Mouse (Mus musculus): ENCODE measurements around the gene Ublcp1. TPM values are rescaled to one million over a fixed set of nuclear protein-coding genes. Genes with fewer than 3 reads are reported as not detected.

The Ublcp1 gene
- polyA plus RNA-seq, 1 experiment from 2014 or later, result 51.1 TPM

- no peak overlapping the region for H3K4me3 ChIP-seq (ENCODE audit: low read length)
- WGBS, result 87% methylated on average over 3 of the region's 3 CpGs
- no peak for ATAC-seq
- no peaks in the 10 kb centered on the region for H3K27me3 ChIP-seq (replicated peaks; ENCODE audit: control insufficient read depth, insufficient read depth, low read length)
- H3K9me3 ChIP-seq (ENCODE audit: control insufficient read depth, low read length), result no peaks in the 10 kb centered on the region
- H3K27ac ChIP-seq (ENCODE audit: low read length), result no peak overlapping the region
- no peak overlapping the region for H3K9ac ChIP-seq (ENCODE audit: low read depth, low read length)
- no peak overlapping the region for H3K4me2 ChIP-seq (ENCODE audit: low read depth, low read length)
- no peaks in the 10 kb centered on the region for H3K4me1 ChIP-seq (ENCODE audit: control insufficient read depth, insufficient read depth, low read length)
- no peaks in the 10 kb centered on the region for H3K36me3 ChIP-seq (ENCODE audit: control insufficient read depth, insufficient read depth, low read length)
Measured at GRCm38 (mm10) chr11:44430036-44430435, 40.3 kb downstream of the Ublcp1 start.

GRCm38 (mm10) chr11:44427951-44428350 is 42.3 kb downstream of the Ublcp1 start:
- no peaks in the 10 kb centered on the region for H3K27me3 ChIP-seq (replicated peaks; ENCODE audit: control insufficient read depth, insufficient read depth, low read length)
- H3K4me1 ChIP-seq (ENCODE audit: control insufficient read depth, insufficient read depth, low read length), result no peaks in the 10 kb centered on the region
- WGBS, result 79% methylated on average over 2 of the region's 2 CpGs
- H3K9ac ChIP-seq (ENCODE audit: low read depth, low read length), result no peak overlapping the region
- no peak for ATAC-seq
- no peaks in the 10 kb centered on the region for H3K36me3 ChIP-seq (ENCODE audit: control insufficient read depth, insufficient read depth, low read length)
- no peaks in the 10 kb centered on the region for H3K9me3 ChIP-seq (ENCODE audit: control insufficient read depth, low read length)
- H3K4me3 ChIP-seq (ENCODE audit: low read length), result no peak overlapping the region
- no peak overlapping the region for H3K4me2 ChIP-seq (ENCODE audit: low read depth, low read length)
- no peak overlapping the region for H3K27ac ChIP-seq (ENCODE audit: low read length)

GRCm38 (mm10) chr11:44425626-44426025 is 44.7 kb downstream of the Ublcp1 start:
- ATAC-seq, result no peak
- no peaks in the 10 kb centered on the region for H3K36me3 ChIP-seq (ENCODE audit: control insufficient read depth, insufficient read depth, low read length)
- no peak overlapping the region for H3K4me2 ChIP-seq (ENCODE audit: low read depth, low read length)
- no peak overlapping the region for H3K4me3 ChIP-seq (ENCODE audit: low read length)
- H3K27me3 ChIP-seq (replicated peaks; ENCODE audit: control insufficient read depth, insufficient read depth, low read length), result no peaks in the 10 kb centered on the region
- no peaks in the 10 kb centered on the region for H3K4me1 ChIP-seq (ENCODE audit: control insufficient read depth, insufficient read depth, low read length)
- H3K9ac ChIP-seq (ENCODE audit: low read depth, low read length), result no peak overlapping the region
- WGBS, result 73% methylated on average over 6 of the region's 6 CpGs
- no peaks in the 10 kb centered on the region for H3K9me3 ChIP-seq (ENCODE audit: control insufficient read depth, low read length)
- H3K27ac ChIP-seq (ENCODE audit: low read length), result no peak overlapping the region

GRCm38 (mm10) chr11:44425006-44425405 is 45.3 kb downstream of the Ublcp1 start:
- H3K9ac ChIP-seq (ENCODE audit: low read depth, low read length), result no peak overlapping the region
- no peak overlapping the region for H3K4me2 ChIP-seq (ENCODE audit: low read depth, low read length)
- no peak overlapping the region for H3K27ac ChIP-seq (ENCODE audit: low read length)
- H3K27me3 ChIP-seq (replicated peaks; ENCODE audit: control insufficient read depth, insufficient read depth, low read length), result no peaks in the 10 kb centered on the region
- ATAC-seq, result no peak
- 63% methylated on average over 8 of the region's 8 CpGs for WGBS
- H3K4me3 ChIP-seq (ENCODE audit: low read length), result no peak overlapping the region
- no peaks in the 10 kb centered on the region for H3K4me1 ChIP-seq (ENCODE audit: control insufficient read depth, insufficient read depth, low read length)
- no peaks in the 10 kb centered on the region for H3K36me3 ChIP-seq (ENCODE audit: control insufficient read depth, insufficient read depth, low read length)
- no peaks in the 10 kb centered on the region for H3K9me3 ChIP-seq (ENCODE audit: control insufficient read depth, low read length)

- no peak overlapping the region for H3K4me2 ChIP-seq (ENCODE audit: low read depth, low read length)
- no peak for ATAC-seq
- no peaks in the 10 kb centered on the region for H3K9me3 ChIP-seq (ENCODE audit: control insufficient read depth, low read length)
- H3K4me3 ChIP-seq (ENCODE audit: low read length), result no peak overlapping the region
- no peaks in the 10 kb centered on the region for H3K27me3 ChIP-seq (replicated peaks; ENCODE audit: control insufficient read depth, insufficient read depth, low read length)
- H3K4me1 ChIP-seq (ENCODE audit: control insufficient read depth, insufficient read depth, low read length), result no peaks in the 10 kb centered on the region
- no peak overlapping the region for H3K9ac ChIP-seq (ENCODE audit: low read depth, low read length)
- H3K27ac ChIP-seq (ENCODE audit: low read length), result no peak overlapping the region
- no peaks in the 10 kb centered on the region for H3K36me3 ChIP-seq (ENCODE audit: control insufficient read depth, insufficient read depth, low read length)
- WGBS, result 68% methylated on average over 5 of the region's 5 CpGs
Measured at GRCm38 (mm10) chr11:44423955-44424354, 46.3 kb downstream of the Ublcp1 start.

GRCm38 (mm10) chr11:44423261-44423660 is 47.0 kb downstream of the Ublcp1 start:
- no peak overlapping the region for H3K4me2 ChIP-seq (ENCODE audit: low read depth, low read length)
- no peak overlapping the region for H3K27ac ChIP-seq (ENCODE audit: low read length)
- 49% methylated on average over 6 of the region's 6 CpGs for WGBS
- H3K9me3 ChIP-seq (ENCODE audit: control insufficient read depth, low read length), result no peaks in the 10 kb centered on the region
- no peaks in the 10 kb centered on the region for H3K27me3 ChIP-seq (replicated peaks; ENCODE audit: control insufficient read depth, insufficient read depth, low read length)
- no peaks in the 10 kb centered on the region for H3K36me3 ChIP-seq (ENCODE audit: control insufficient read depth, insufficient read depth, low read length)
- no peak for ATAC-seq
- no peak overlapping the region for H3K9ac ChIP-seq (ENCODE audit: low read depth, low read length)
- no peaks in the 10 kb centered on the region for H3K4me1 ChIP-seq (ENCODE audit: control insufficient read depth, insufficient read depth, low read length)
- no peak overlapping the region for H3K4me3 ChIP-seq (ENCODE audit: low read length)

- no peak overlapping the region for H3K27ac ChIP-seq (ENCODE audit: low read length)
- ATAC-seq, result no peak
- H3K27me3 ChIP-seq (replicated peaks; ENCODE audit: control insufficient read depth, insufficient read depth, low read length), result no peaks in the 10 kb centered on the region
- H3K4me2 ChIP-seq (ENCODE audit: low read depth, low read length), result no peak overlapping the region
- H3K36me3 ChIP-seq (ENCODE audit: control insufficient read depth, insufficient read depth, low read length), result no peaks in the 10 kb centered on the region
- no peaks in the 10 kb centered on the region for H3K4me1 ChIP-seq (ENCODE audit: control insufficient read depth, insufficient read depth, low read length)
- 65% methylated on average over 10 of the region's 10 CpGs for WGBS
- H3K9ac ChIP-seq (ENCODE audit: low read depth, low read length), result no peak overlapping the region
- no peak overlapping the region for H3K4me3 ChIP-seq (ENCODE audit: low read length)
- H3K9me3 ChIP-seq (ENCODE audit: control insufficient read depth, low read length), result no peaks in the 10 kb centered on the region
Measured at GRCm38 (mm10) chr11:44422337-44423111, 47.8 kb downstream of the Ublcp1 start.

GRCm38 (mm10) chr11:44417403-44417802 is 52.9 kb downstream of the Ublcp1 start:
- ATAC-seq, result no peak
- no peak overlapping the region for H3K9ac ChIP-seq (ENCODE audit: low read depth, low read length)
- no peak overlapping the region for H3K4me2 ChIP-seq (ENCODE audit: low read depth, low read length)
- H3K27ac ChIP-seq (ENCODE audit: low read length), result no peak overlapping the region
- 63% methylated on average over 1 of the region's 1 CpGs for WGBS
- H3K9me3 ChIP-seq (ENCODE audit: control insufficient read depth, low read length), result no peaks in the 10 kb centered on the region
- H3K27me3 ChIP-seq (replicated peaks; ENCODE audit: control insufficient read depth, insufficient read depth, low read length), result no peaks in the 10 kb centered on the region
- H3K4me1 ChIP-seq (ENCODE audit: control insufficient read depth, insufficient read depth, low read length), result no peaks in the 10 kb centered on the region
- H3K4me3 ChIP-seq (ENCODE audit: low read length), result no peak overlapping the region
- no peaks in the 10 kb centered on the region for H3K36me3 ChIP-seq (ENCODE audit: control insufficient read depth, insufficient read depth, low read length)

GRCm38 (mm10) chr11:44414605-44415004 is 55.7 kb downstream of the Ublcp1 start:
- 89% methylated on average over 3 of the region's 3 CpGs for WGBS

GRCm38 (mm10) chr11:44413371-44413770 is 56.9 kb downstream of the Ublcp1 start:
- no peak overlapping the region for H3K27ac ChIP-seq (ENCODE audit: low read length)
- WGBS, result 84% methylated on average over 3 of the region's 3 CpGs
- no peak overlapping the region for H3K9ac ChIP-seq (ENCODE audit: low read depth, low read length)
- no peaks in the 10 kb centered on the region for H3K36me3 ChIP-seq (ENCODE audit: control insufficient read depth, insufficient read depth, low read length)
- no peak for ATAC-seq
- no peak overlapping the region for H3K4me2 ChIP-seq (ENCODE audit: low read depth, low read length)
- no peak overlapping the region for H3K4me3 ChIP-seq (ENCODE audit: low read length)
- H3K9me3 ChIP-seq (ENCODE audit: control insufficient read depth, low read length), result no peaks in the 10 kb centered on the region
- H3K27me3 ChIP-seq (replicated peaks; ENCODE audit: control insufficient read depth, insufficient read depth, low read length), result no peaks in the 10 kb centered on the region
- no peaks in the 10 kb centered on the region for H3K4me1 ChIP-seq (ENCODE audit: control insufficient read depth, insufficient read depth, low read length)

More at GRCm38 (mm10) chr11:44414605-44415004, 55.7 kb downstream of the Ublcp1 start:
- Histone ChIP-seq H3K9me3 (ENCODE audit: control insufficient read depth, low read length) (no peaks in the 10 kb centered on the region), H3K4me2 (ENCODE audit: low read depth, low read length) (no peak overlapping the region), H3K4me3 (ENCODE audit: low read length) (no peak overlapping the region), H3K27ac (ENCODE audit: low read length) (no peak overlapping the region), H3K36me3 (ENCODE audit: control insufficient read depth, insufficient read depth, low read length) (no peaks in the 10 kb centered on the region), H3K27me3 (replicated peaks; ENCODE audit: control insufficient read depth, insufficient read depth, low read length) (no peaks in the 10 kb centered on the region), H3K4me1 (ENCODE audit: control insufficient read depth, insufficient read depth, low read length) (no peaks in the 10 kb centered on the region), H3K9ac (ENCODE audit: low read depth, low read length) (no peak overlapping the region)
- no peak for ATAC-seq
